Mouse (Mus musculus) liver, postnatal 0 days (tissue): ENCODE measurements around the gene Dmbt1.

ENCODE experiments used
- CTCF ChIP-seq: sonication (generic); IDR thresholded peaks from 2 replicates; pipeline ENCODE4 v1.5.1; 2016; ENCODE audit warnings: antibody characterized with exemption, low read depth
- EP300 ChIP-seq: IDR thresholded peaks from 2 replicates; pipeline ENCODE4 v1.6.1; 2016; ENCODE audit warnings: antibody characterized with exemption, low read depth, mild to moderate bottlenecking

DNA sequence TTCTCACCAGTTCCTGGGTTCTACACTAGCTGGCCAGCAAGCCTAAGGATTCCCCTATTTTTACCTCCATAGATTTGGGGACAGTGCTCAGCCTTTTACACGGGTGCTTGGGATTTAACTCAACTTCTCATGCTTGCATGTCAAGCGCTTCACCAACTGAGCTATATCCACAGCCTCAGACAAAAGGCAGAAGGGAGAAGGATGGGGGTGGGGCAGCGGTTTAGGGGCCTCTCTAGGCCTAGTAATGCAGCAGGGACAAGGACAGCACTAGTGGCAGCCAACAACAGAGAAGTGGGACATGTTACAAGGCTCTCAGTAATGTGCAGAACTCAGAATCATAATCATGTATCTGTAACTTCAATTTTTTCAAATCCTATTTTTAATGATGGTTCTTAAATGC, 135.9 kb downstream of the Dmbt1 start:
- TF ChIP-seq CTCF (no peak), EP300 (no peak)
